Mouse (Mus musculus) bone marrow macrophage, adult 2 months (primary cell): ENCODE data around the gene Acot7.

Experiments used
- CTCF ChIP-seq: IDR thresholded peaks from 2 replicates; pipeline ENCODE4 v1.5.1; 2012; ENCODE audit warnings: low read depth, mild to moderate bottlenecking, low read length, moderate library complexity
- POLR2A ChIP-seq: IDR thresholded peaks from 2 replicates; pipeline ENCODE4 v1.6.1; 2012; ENCODE audit warnings: mild to moderate bottlenecking, low read depth, low read length, borderline replicate concordance

- TF ChIP-seq CTCF (no peak), POLR2A (no peak)
These were observed 12.2 kb downstream of the Acot7 start for GRCm38 (mm10) chr4:152190096-152190653.
